Mouse (Mus musculus): ENCODE measurements at regions not wholly inside any gene's neighbourhood (a gene's known extent, or its start where the extent isn't known, plus 50 kb on each side); places are given as distances from the start of the nearest gene placed in this dataset.

DNA sequence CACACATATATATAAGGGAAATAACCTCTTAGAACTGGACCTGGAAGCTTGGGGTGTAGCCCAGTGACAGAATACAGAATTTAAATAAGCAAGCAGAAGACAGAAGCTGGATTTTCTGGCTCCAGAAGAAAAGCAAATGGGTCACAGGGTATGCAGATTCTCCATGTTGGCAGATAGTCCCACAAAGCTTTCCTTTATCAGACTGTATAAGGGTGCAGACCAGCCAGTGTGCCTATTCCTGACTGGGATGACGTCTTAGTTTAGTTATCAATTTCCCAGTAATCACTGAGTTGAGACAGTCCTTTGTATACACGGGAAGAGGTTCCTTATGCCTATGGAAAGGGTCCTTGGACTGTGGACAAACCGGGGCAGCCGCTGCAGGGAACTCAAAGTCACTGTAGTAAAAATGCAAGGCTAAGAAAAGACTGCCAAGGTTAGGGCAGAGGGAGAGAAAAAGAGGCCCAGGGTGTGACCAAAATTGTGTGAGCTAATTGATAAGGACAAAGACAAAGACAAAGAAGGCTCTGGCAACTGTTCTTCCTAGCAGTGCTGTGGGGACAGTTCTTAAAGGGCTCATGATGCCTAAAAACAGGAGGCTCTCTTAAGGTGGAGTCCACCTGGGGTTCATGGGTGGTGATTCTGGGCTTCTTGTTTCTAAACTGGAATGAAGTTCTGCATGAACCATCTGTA lies 459.7 kb upstream of the Sall1 start:
- WGBS (ENCODE audit: insufficient replicate concordance), result 36% methylated on average over 4 of the region's 4 CpGs
- peak; percentile 55; the same call in 1 of the 2 replicates for ATAC-seq (ENCODE audit: insufficient read depth)

DNA sequence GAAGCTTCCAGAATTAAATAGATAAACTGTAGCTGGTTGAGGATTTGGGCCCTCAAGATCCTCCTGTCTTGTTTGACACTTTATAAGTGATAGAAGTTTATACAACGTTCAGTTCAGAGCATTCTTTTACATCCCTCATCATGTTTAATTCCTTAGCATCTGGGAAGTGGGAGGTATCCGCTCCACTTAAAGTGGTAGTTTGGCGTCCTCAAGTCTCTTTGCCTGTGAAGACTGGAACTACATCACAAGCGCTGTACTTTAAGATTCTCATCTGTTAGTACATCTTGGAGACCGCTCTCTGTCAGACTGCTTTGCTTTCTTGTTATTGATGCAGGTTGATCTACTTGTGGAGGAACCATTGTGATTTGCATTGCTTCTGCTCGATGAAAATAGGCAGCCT lies 459.1 kb upstream of the Sall1 start:
- Histone ChIP-seq H3K4me1 (replicated peaks; ENCODE audit: control insufficient read depth in 2 of 2, insufficient read depth in 2 of 2, low read length in 1 of 2) (no peaks in the 10 kb centered on the region), H3K4me2 (ENCODE audit: low read depth) (no peak overlapping the region), H3K27me3 (ENCODE audit: control insufficient read depth, insufficient read depth, low read length) (no peaks in the 10 kb centered on the region), H3K9me3 (ENCODE audit: control insufficient read depth, low read length) (no peaks in the 10 kb centered on the region), H3K9ac (replicated peaks) (no peak overlapping the region), H3K36me3 (replicated peaks; ENCODE audit: control insufficient read depth, insufficient read depth, low read depth) (no peaks in the 10 kb centered on the region), H3K4me3 (ENCODE audit: insufficient read depth in 1 of 2, low read depth in 2 of 2, low read length in 2 of 2) (no peak overlapping the region), H3K27ac (no peak overlapping the region)
- DNase-seq (ENCODE audit: low read depth in 3 of 3, low spot score in 3 of 3), result no peak
- TF ChIP-seq CTCF (IDR thresholded peaks at IDR 0.05; ENCODE audit: low read depth) (no peak), EP300 (IDR thresholded peaks at IDR 0.05; ENCODE audit: low read depth) (no peak)
- ATAC-seq (ENCODE audit: insufficient read depth), result no peak
- 75% methylated on average over 6 of the region's 6 CpGs for WGBS (ENCODE audit: insufficient replicate concordance)

More for the DNA sequence above, 459.7 kb upstream of the Sall1 start:
- Histone ChIP-seq H3K27me3 (ENCODE audit: control insufficient read depth, insufficient read depth, low read length) (no peaks in the 10 kb centered on the region), H3K4me1 (replicated peaks; ENCODE audit: control insufficient read depth in 2 of 2, insufficient read depth in 2 of 2, low read length in 1 of 2) (no peaks in the 10 kb centered on the region), H3K27ac (no peak overlapping the region), H3K9ac (replicated peaks) (no peak overlapping the region), H3K4me2 (ENCODE audit: low read depth) (no peak overlapping the region), H3K4me3 (ENCODE audit: insufficient read depth in 1 of 2, low read depth in 2 of 2, low read length in 2 of 2) (no peak overlapping the region), H3K9me3 (ENCODE audit: control insufficient read depth, low read length) (no peaks in the 10 kb centered on the region), H3K36me3 (replicated peaks; ENCODE audit: control insufficient read depth, insufficient read depth, low read depth) (no peaks in the 10 kb centered on the region)
- TF ChIP-seq CTCF (IDR thresholded peaks at IDR 0.05; ENCODE audit: low read depth) (no peak), EP300 (IDR thresholded peaks at IDR 0.05; ENCODE audit: low read depth) (no peak)
- DNase-seq (ENCODE audit: low read depth in 3 of 3, low spot score in 3 of 3), result no peak

DNA sequence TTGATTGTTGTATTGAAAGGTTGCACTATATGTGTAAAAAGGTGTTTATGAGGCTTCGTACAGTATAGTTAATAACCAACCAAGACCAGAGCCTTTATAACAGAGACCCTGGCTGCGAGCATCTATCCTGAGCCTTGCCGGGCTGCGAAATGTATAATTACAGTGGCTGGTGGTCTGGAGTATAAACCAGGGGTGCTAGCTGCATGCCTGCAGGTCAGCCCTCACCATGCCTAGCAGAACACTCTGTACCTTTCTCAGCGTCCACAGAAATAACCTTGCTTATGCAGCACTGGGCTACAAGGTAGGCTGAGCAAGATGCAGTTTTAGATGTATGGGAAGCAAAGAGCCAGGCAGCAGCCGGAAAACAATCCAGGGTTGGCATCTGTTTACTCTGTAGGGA lies 457.8 kb upstream of the Sall1 start:
- Histone ChIP-seq H3K4me3 (ENCODE audit: insufficient read depth in 1 of 2, low read depth in 2 of 2, low read length in 2 of 2) (no peak overlapping the region), H3K27ac (no peak overlapping the region), H3K36me3 (replicated peaks; ENCODE audit: control insufficient read depth, insufficient read depth, low read depth) (no peaks in the 10 kb centered on the region), H3K27me3 (ENCODE audit: control insufficient read depth, insufficient read depth, low read length) (no peaks in the 10 kb centered on the region), H3K4me1 (replicated peaks; ENCODE audit: control insufficient read depth in 2 of 2, insufficient read depth in 2 of 2, low read length in 1 of 2) (no peaks in the 10 kb centered on the region), H3K4me2 (ENCODE audit: low read depth) (no peak overlapping the region), H3K9me3 (ENCODE audit: control insufficient read depth, low read length) (no peaks in the 10 kb centered on the region), H3K9ac (replicated peaks) (no peak overlapping the region)
- TF ChIP-seq EP300 (IDR thresholded peaks at IDR 0.05; ENCODE audit: low read depth) (no peak), CTCF (IDR thresholded peaks at IDR 0.05; ENCODE audit: low read depth) (no peak)
- 64% methylated on average over 6 of the region's 6 CpGs for WGBS (ENCODE audit: insufficient replicate concordance)
- no peak for DNase-seq (ENCODE audit: low read depth in 3 of 3, low spot score in 3 of 3)
- ATAC-seq (ENCODE audit: insufficient read depth), result no peak

DNA sequence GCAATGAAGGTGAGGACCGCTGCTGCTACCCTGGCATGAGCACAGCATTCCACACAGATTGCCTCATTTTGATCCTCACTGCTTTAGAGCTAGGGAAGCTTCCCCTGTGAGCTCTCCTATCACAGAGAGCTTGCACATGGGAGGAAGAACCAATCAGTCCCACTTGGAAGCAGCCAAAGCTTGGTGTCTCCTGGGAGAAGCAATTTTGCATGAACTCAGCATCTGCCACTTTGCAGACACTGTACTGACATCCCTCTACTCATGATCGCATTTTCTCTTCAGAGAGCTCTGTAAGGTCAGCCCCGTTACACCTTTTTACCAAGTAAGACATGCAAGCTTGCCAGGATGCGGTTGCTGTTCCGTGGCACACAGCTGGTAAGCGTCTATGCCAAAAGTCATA lies 455.9 kb upstream of the Sall1 start:
- Histone ChIP-seq H3K4me1 (replicated peaks; ENCODE audit: control insufficient read depth in 2 of 2, insufficient read depth in 2 of 2, low read length in 1 of 2) (no peaks in the 10 kb centered on the region), H3K4me2 (ENCODE audit: low read depth) (no peak overlapping the region), H3K9ac (replicated peaks) (no peak overlapping the region), H3K9me3 (ENCODE audit: control insufficient read depth, low read length) (no peaks in the 10 kb centered on the region), H3K27ac (no peak overlapping the region), H3K36me3 (replicated peaks; ENCODE audit: control insufficient read depth, insufficient read depth, low read depth) (no peaks in the 10 kb centered on the region), H3K4me3 (ENCODE audit: insufficient read depth in 1 of 2, low read depth in 2 of 2, low read length in 2 of 2) (no peak overlapping the region), H3K27me3 (ENCODE audit: control insufficient read depth, insufficient read depth, low read length) (no peaks in the 10 kb centered on the region)
- DNase-seq (ENCODE audit: low read depth in 3 of 3, low spot score in 3 of 3), result no peak
- WGBS (ENCODE audit: insufficient replicate concordance), result 82% methylated on average over 6 of the region's 6 CpGs
- ATAC-seq (ENCODE audit: insufficient read depth), result no peak
- TF ChIP-seq EP300 (IDR thresholded peaks at IDR 0.05; ENCODE audit: low read depth) (no peak), CTCF (IDR thresholded peaks at IDR 0.05; ENCODE audit: low read depth) (no peak)

DNA sequence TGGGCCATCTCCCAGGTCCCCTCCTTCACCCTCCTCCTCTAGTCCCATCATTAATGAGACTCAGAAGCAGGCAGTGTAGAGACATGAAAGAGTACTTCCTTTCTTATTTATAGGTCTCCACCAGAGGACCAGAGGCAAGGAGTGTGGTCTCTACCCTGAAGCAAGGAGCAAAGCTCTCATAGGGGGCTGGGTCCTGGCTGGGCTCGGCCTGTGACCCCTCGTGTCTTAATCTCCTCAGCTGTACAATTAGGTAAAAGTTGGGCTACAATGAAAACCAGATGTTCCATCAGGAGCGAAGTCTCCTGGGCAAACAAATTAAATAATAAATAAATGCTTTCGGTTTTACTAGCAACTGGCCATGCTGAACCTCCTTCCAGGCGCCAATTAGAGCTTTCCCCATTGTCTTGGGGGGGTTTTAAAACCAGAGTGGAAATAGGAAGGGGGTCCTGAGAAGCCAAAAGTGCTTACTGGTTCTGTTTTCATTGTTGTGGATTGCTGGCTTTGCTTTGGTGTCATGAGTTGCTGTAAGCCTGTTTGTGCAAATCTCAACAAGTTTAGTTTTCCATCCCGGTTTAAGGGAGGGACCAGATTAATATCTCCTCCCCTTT lies 454.2 kb upstream of the Sall1 start:
- Histone ChIP-seq H3K9ac (replicated peaks) (no peak overlapping the region), H3K4me2 (ENCODE audit: low read depth) (no peak overlapping the region), H3K27ac (no peak overlapping the region), H3K36me3 (replicated peaks; ENCODE audit: control insufficient read depth, insufficient read depth, low read depth) (no peaks in the 10 kb centered on the region), H3K9me3 (ENCODE audit: control insufficient read depth, low read length) (no peaks in the 10 kb centered on the region), H3K4me3 (ENCODE audit: insufficient read depth in 1 of 2, low read depth in 2 of 2, low read length in 2 of 2) (no peak overlapping the region), H3K27me3 (ENCODE audit: control insufficient read depth, insufficient read depth, low read length) (no peaks in the 10 kb centered on the region), H3K4me1 (replicated peaks; ENCODE audit: control insufficient read depth in 2 of 2, insufficient read depth in 2 of 2, low read length in 1 of 2) (no peaks in the 10 kb centered on the region)
- no peak for ATAC-seq (ENCODE audit: insufficient read depth)
- TF ChIP-seq CTCF (IDR thresholded peaks at IDR 0.05; ENCODE audit: low read depth) (no peak), EP300 (IDR thresholded peaks at IDR 0.05; ENCODE audit: low read depth) (no peak)
- whole genome bisulfite sequencing (ENCODE audit: insufficient replicate concordance), result 58% methylated on average over 6 of the region's 6 CpGs
- no peak for DNase-seq (ENCODE audit: low read depth in 3 of 3, low spot score in 3 of 3)
